Mouse (Mus musculus) B cell, adult (primary cell): ENCODE measurements around the gene Mycbp. TPM values are rescaled to one million over a fixed set of nuclear protein-coding genes. Genes with fewer than 3 reads are reported as not detected.

Source experiments
- total RNA-seq: library from RNA; stranded (reverse); gene quantifications from 4 replicates; pipeline ENCODE4 v1.2.4, GENCODE M21; 2023; ENCODE audit not compliant: inconsistent age

The Mycbp gene
- 10.9 to 22.4 TPM (median 14.9 TPM) in 4 replicates for total RNA-seq

GRCm38 (mm10) chr4:123904333-123905125, at the start of gene Mycbp:
Mycbp (plus strand) TSS chr4:123904832.

GRCm38 (mm10) chr4:123859379-123859778, 45.3 kb upstream of the Mycbp start, which contains the start of gene 4933427I04Rik:
4933427I04Rik (plus strand) TSS chr4:123859679.

GRCm38 (mm10) chr4:123916748-123917547, 12.3 kb downstream of the Mycbp start, which contains the start of gene Rragc:
Rragc (plus strand) TSS chr4:123917446.

GRCm38 (mm10) chr4:123917548-123918140, 13.0 kb downstream of the Mycbp start, which contains the start of gene 4930535I16Rik:
4930535I16Rik (minus strand) TSS chr4:123918022.

Other genes starting within 250 kb of the Mycbp start
- gene Macf1, start 220.5 kb upstream of the Mycbp start, total RNA-seq: 608 to 719 TPM (median 623 TPM) in 4 replicates
- gene Ndufs5, start 186.6 kb upstream of the Mycbp start, total RNA-seq: 30.5 to 38.8 TPM (median 33.6 TPM) in 4 replicates
- gene Akirin1, start 154.5 kb upstream of the Mycbp start, total RNA-seq: 58.7 to 71.5 TPM (median 68.2 TPM) in 4 replicates
- gene Rhbdl2, start 117.0 kb upstream of the Mycbp start, total RNA-seq: not detected in 4 replicates
- not detected in 4 replicates for gene 4933427I04Rik, start 45.2 kb upstream of the Mycbp start, total RNA-seq
- gene Rragc, start 12.6 kb downstream of the Mycbp start, total RNA-seq: 107 to 117 TPM (median 110 TPM) in 4 replicates
- gene 4930535I16Rik, start 13.2 kb downstream of the Mycbp start, total RNA-seq: 1.5 to 3.1 TPM (median 2.3 TPM) in 4 replicates